Mouse (Mus musculus) B cell, adult (primary cell): ENCODE data around the gene Klk6. TPM values are rescaled to one million over a fixed set of nuclear protein-coding genes. Genes with fewer than 3 reads are reported as not detected.

Experiments
- total RNA-seq: library from RNA; stranded (reverse); gene quantifications from 4 replicates; pipeline ENCODE4 v1.2.4, GENCODE M21; 2023; ENCODE audit not compliant: inconsistent age

Klk6 gene
- total RNA-seq, result not detected in 4 replicates

GRCm38 (mm10) chr7:43824199-43824598 is at the start of gene Klk6:
Gene Klk6 (plus strand): TSS chr7:43824499.

GRCm38 (mm10) chr7:43780746-43781145 is 43.6 kb upstream of the Klk6 start, which contains the start of gene Klk10:
Gene Klk10 (plus strand): TSS chr7:43781035.

GRCm38 (mm10) chr7:43791591-43791990 is 32.7 kb upstream of the Klk6 start, which contains the start of gene Klk9:
Gene Klk9 (plus strand): TSS chr7:43791891.

GRCm38 (mm10) chr7:43797333-43797769 is 26.9 kb upstream of the Klk6 start, which contains the start of gene Klk8:
Gene Klk8 (plus strand): TSS chr7:43797577.

DNA sequence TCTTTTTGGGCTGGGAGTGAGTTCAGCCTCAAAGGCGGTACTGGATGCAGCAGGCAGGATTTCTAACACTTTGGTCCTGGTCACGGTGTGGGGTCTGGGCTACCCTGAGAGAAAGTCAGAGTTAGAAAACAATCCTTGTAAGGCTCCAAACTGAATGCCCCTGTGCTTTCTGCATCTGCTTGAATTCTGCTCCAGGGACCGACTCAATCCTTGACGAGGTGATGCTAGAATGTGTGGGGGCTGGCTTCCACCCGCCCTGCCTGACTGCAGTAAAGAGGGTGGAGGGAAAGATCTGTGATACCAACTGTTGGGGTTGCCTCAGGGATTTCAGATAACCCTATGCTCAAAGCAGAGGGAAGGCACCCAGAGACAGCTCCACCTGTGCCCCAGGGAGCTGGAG is 13.3 kb upstream of the Klk6 start, which contains the start of gene Klk7:
Gene Klk7 (plus strand): TSS at position 301 of the 400 bp plus-strand sequence.

GRCm38 (mm10) chr7:43841701-43842100 is 17.4 kb downstream of the Klk6 start, which contains the start of gene Klk5:
Gene Klk5 (plus strand): TSS chr7:43841971.

GRCm38 (mm10) chr7:43880912-43881311 is 56.6 kb downstream of the Klk6 start, which contains the start of gene Klk4:
Gene Klk4 (plus strand): TSS chr7:43881160.

Other genes starting within 250 kb of the Klk6 start
- 8.9 to 14.1 TPM (median 10.7 TPM) in 4 replicates for gene Zfp719, start 244.9 kb upstream of the Klk6 start, total RNA-seq
- not detected in 4 replicates for gene Zfp819, start 217.3 kb upstream of the Klk6 start, total RNA-seq
- not detected in 4 replicates for gene Ceacam18, start 189.8 kb upstream of the Klk6 start, total RNA-seq
- 1.7 to 2.6 TPM (median 2.1 TPM) in 4 replicates for gene Siglece, start 164.3 kb upstream of the Klk6 start, total RNA-seq
- gene Ctu1, start 152.5 kb upstream of the Klk6 start, total RNA-seq, result 5.3 to 7.2 TPM (median 6.0 TPM) in 4 replicates
- gene Klk14, start 134.1 kb upstream of the Klk6 start, total RNA-seq, result not detected in 4 replicates
- gene Klk13, start 111.9 kb upstream of the Klk6 start, total RNA-seq, result not detected in 4 replicates
- gene Klk12, start 55.6 kb upstream of the Klk6 start, total RNA-seq, result not detected in 4 replicates
- gene Klk11, start 49.9 kb upstream of the Klk6 start, total RNA-seq, result not detected in 4 replicates
- gene Klk10, start 43.5 kb upstream of the Klk6 start, total RNA-seq, result not detected in 4 replicates
- gene Klk9, start 32.6 kb upstream of the Klk6 start, total RNA-seq, result not detected in 4 replicates
- 1.1 to 6.0 TPM (median 4.7 TPM) in 4 replicates for gene Klk8, start 26.9 kb upstream of the Klk6 start, total RNA-seq
- gene Klk7, start 13.2 kb upstream of the Klk6 start, total RNA-seq, result not detected in 4 replicates
- not detected in 4 replicates for gene Klk5, start 17.5 kb downstream of the Klk6 start, total RNA-seq
- gene Klk4, start 56.7 kb downstream of the Klk6 start, total RNA-seq, result not detected in 4 replicates
- not detected in 4 replicates for gene Klk15, start 109.2 kb downstream of the Klk6 start, total RNA-seq
- not detected in 4 replicates for gene Klk1b8, start 126.2 kb downstream of the Klk6 start, total RNA-seq
- gene Klk1b1, start 142.3 kb downstream of the Klk6 start, total RNA-seq, result not detected in 4 replicates
- gene Klk1b9, start 151.6 kb downstream of the Klk6 start, total RNA-seq, result not detected in 4 replicates
- not detected in 4 replicates for gene Klk1b11, start 171.4 kb downstream of the Klk6 start, total RNA-seq
- gene Klk1b26, start 187.7 kb downstream of the Klk6 start, total RNA-seq, result not detected in 4 replicates
- gene Klk1b27, start 227.8 kb downstream of the Klk6 start, total RNA-seq, result not detected in 4 replicates